In genomic region chr2:8673751-8674378, GRCm38 (mm10) we compare ENCODE assay signal across 9 mouse cellular contexts.
A peak's percentile ranks its signal among the peaks of the same experiment; 100 is the strongest.
DNase-seq lines count a peak whose midpoint lies in the region; ATAC-seq and TF ChIP-seq lines count a peak whose summit lies in the region.
"Had no signal": no experiment of that assay in that cellular context is flagged by ENCODE, and none has a peak within 500 bp of the region (broad histone marks: within the 10 kb centered on the region; RNA-seq: fewer than 3 reads in every experiment).

No protein-coding gene starts in this region.

- H3K4me3 ChIP-seq in lung, adult 2 months (replicated peaks; ENCODE audit: extremely low read depth, low read depth, low read length), result no peak overlapping the region
- H3K4me3 ChIP-seq: heart, embryonic 15.5 days had no signal

- DNase-seq in CD4-positive, CD25-positive, alpha-beta regulatory T cell, adult 2 months (ENCODE audit: low read depth, low spot score), result peak; percentile 82
- DNase-seq in T-cell, adult 2 months (ENCODE audit: low spot score), result peak; percentile 44
- DNase-seq in cerebellum, postnatal 25 days, result peak; percentile 64 to 81
- peak; percentile 19 for DNase-seq in gastrocnemius, postnatal 14 days
- DNase-seq in large intestine, adult 2 months (ENCODE audit: low read depth, low spot score), result peak; percentile 8
- DNase-seq in lung, adult 2 months, result peak; percentile 38
- DNase-seq in retina, embryonic 14.5 days (ENCODE audit: low spot score), result peak; percentile 92

- no peak for ATAC-seq in monocyte, adult 5-6 weeks (replicated peaks; ENCODE audit: insufficient number of reproducible peaks, low FRiP score, low TSS enrichment, poor library complexity, severe bottlenecking)

- 12% methylated on average over 10 of the region's 10 CpGs for WGBS in large intestine, adult 2 months
- 14% methylated on average over 10 of the region's 10 CpGs for WGBS in lung, adult 2 months

- H3K4me1 ChIP-seq in lung, adult 2 months (ENCODE audit: control insufficient read depth, insufficient read depth, low read length), result no peaks in the 10 kb centered on the region
- H3K4me1 ChIP-seq: heart, embryonic 15.5 days had no signal

- no peak for TF ChIP-seq POLR2A in lung, adult 2 months (IDR thresholded peaks at IDR 0.05; ENCODE audit: borderline replicate concordance, extremely low read depth, low read depth, low read length)

- TF ChIP-seq CTCF in lung, adult 2 months (IDR thresholded peaks at IDR 0.05; ENCODE audit: insufficient read depth, low read length), result 0 out of 2 replicates have a peak, but pooled peaks have one; percentile 13

- intact Hi-C loops in gastrocnemius, postnatal 14 days (cut with DNase I; ENCODE audit: low total_unique reads), result no loop called here

Comparison
In these comparisons a context has a peak if more than half of its experiments do, and no peak if none do; other contexts are left out.
1. DNase-seq: peak in every context shown above with its lines; median percentile 92 in retina, embryonic 14.5 days; 82 in CD4-positive, CD25-positive, alpha-beta regulatory T cell, adult 2 months; 72 in cerebellum, postnatal 25 days; 44 in T-cell, adult 2 months; 38 in lung, adult 2 months; 19 in gastrocnemius, postnatal 14 days; 8 in large intestine, adult 2 months.